Mouse (Mus musculus) spleen, postnatal 4 days (tissue): Measurements from ENCODE around the gene Phtf2.

Source experiments
- DNase-seq, 2 experiments: peaks; one replicate each; pipeline ENCODE4 v3.0.0; 2022; ENCODE audit warnings: low spot score in 2 of 2

Phtf2 gene

DNA sequence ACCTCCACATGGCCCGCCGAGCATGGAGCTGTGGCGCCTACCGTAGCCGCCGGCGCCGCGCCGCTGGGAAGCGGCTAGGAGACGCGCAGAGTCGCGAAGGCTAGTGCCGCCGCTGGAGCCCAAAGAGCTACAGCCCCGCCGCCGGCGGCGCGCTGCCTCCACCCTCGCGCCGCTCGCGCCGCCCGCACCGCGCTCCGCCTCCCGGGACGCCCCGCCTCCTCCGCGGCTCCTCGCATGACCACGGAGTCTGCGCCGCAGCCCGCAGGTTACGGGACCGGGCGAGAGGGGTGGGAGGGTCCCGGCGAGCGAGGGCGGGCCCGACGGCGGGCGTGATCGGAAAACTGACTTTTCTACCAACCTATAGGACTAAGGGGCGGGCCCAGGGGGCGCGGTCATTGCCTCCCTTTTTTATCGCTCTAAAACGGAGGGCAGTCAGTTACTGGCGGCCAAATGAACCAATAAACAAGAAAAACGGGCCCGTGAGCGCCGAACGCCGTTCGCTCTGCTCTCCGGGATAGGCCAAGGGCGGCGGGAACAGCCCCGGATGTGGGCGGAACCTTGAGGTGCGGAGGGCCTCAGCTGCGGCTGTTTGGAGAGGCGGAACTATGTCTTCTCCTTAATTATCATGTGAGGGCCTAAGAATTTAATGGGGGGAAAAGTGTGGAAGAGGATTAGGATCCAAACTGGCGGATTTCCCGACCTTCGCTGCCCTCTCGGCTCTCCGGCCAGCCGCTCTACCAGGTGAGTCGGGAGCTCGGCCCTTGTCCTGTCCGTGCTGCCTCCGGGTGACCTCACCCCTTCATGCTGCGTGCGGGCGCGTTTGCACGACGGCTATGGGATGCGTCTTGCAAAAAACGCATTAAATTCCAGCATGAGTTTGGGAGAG is at the start of gene Phtf2, which contains the start of gene Tmem60:
Phtf2 (minus strand) TSS at position 210 of the 886 bp plus-strand sequence.
Tmem60 (plus strand) TSS at position 277 of the 886 bp plus-strand sequence.
- DNase-seq = peak; percentile 99

DNA sequence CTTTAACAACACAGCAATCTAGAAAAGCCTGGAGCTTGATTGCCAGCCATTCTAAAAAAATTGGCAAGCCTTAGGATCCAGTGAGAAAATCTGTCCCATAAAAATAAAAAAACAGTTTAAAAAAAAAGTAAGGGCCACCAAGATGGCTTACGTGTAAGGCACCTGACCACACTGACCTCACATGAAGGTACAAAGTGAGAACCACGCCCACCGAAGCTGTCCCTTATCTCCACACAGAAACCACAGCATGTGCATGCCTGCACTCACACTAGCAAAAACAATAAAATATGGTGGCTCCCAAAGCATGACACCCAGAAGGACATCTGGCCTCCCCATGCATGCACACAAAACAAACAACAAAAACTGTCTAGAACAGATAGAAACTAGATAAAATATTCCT is 49.4 kb upstream of the Phtf2 start:
- peak in 1 of 2 experiments; percentile 41 for DNase-seq

DNA sequence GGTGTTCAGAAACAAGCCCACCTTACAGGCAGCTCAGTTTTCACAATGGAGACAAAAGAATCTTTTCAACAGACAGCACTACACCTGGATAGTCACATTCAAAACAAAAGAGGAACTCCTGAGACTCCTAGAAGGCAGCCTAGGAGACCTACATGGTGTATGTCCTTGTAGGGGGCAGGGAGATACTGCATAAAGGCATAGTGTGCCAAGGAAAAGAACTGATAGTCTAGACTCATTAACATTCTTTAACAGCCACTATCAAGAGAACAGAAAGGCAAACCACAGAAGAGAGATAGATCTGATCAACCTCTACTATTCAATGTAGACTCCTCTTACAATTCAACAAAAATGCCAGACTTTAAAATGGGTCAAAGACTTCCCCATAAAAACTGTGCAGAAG is 48.5 kb upstream of the Phtf2 start:
- peak in 1 of 2 experiments; percentile 17 for DNase-seq

DNA sequence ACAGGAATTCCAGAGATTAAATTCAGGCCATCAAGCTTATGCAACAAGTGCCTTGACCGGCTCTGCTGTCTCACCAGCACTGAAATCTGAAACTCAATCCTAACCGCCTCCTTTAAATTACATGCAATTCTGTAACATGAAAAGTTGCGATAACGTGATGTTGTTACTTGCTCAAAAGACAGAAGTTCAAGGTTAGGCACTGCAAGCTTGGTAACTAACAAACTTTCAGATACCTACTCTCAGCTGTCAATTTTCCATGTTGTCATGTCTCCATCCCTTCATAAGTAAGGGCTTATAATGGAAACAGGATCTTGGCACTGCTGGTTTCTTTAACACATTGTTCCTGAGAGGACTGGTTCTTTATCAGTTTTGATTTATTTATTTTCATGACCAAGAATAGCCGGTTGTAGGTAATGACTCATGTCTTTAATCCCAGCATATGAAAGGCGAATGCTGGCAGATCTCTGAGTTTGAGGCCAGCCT is 47.8 kb upstream of the Phtf2 start:
- DNase-seq = peak in 1 of 2 experiments; percentile 23

DNA sequence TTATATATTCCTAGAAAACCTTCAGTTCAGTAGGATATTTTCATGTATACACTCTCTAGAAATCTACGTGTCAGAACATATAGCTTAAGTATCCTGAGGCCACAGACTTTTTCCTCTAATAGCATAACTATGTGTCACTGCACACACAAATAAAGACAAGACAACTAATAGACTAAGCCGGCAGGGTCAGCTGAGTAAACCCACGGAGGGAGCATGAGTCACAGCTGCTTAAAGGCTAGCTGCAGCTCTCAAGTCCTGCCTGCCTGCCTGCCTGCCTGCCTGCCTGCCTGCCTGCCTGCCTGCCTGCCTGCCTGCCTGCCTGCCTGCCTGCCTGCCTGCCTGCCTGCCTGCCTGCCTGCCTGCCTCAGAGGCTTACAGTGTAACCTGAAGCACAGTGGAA is 43.5 kb upstream of the Phtf2 start:
- DNase-seq = no peak

DNA sequence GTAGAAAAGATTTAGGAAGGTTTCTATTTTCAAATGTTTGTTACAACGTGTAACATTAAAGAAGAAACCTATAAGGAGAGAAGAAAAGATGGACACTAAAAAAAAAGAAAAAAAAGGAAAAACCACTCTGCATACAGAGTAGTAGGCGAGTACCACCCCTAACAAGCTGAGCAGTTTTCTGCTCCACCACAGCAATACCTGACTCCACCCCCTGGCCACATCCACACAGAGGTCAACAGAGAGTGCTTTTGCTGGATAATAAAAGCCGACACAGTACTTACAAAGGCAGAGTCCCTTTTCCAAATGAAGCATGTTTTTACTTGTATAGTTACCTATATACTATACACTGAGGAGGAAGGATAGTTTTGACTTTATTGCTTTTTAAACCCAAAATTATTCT is 42.7 kb upstream of the Phtf2 start:
- DNase-seq = peak in 1 of 2 experiments; percentile 27

DNA sequence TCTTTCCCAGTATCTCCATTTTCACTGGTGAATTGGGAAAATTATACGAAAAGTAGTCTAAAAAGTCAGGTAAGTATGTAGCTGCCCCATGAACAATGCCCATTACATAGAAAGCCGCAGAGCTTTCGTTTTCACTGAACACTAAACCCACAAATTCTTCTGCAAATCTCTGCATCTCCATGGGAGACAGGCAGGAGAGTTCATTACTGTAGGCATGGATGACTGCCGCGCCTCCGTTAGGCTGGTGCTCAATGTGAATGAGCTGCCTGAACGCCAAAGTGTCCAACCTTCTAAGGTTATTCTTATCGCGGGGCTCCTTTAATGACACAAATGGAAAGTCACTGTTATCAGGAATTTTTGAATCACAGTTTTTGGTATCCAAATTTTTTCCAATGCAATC is 37.6 kb upstream of the Phtf2 start:
- DNase-seq = no peak

DNA sequence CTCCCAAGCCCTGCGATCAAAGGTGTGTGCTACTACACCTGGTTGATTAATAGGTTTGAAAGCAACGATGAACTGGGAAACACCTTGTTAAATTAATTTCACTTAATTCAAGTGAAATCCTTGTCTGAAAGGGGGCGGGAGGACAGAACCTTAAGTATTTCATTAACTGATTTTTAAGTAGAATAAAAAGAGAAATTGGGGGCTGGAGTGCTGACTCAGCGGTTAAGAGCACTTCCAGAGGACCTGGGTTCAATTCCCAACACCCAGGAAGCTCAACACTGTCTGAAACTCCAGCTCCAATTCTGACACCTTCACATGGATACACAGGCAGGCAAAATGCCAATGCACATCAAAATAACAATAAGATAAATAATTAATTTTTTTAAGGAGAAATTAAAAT is 37.0 kb upstream of the Phtf2 start:
- DNase-seq = no peak

DNA sequence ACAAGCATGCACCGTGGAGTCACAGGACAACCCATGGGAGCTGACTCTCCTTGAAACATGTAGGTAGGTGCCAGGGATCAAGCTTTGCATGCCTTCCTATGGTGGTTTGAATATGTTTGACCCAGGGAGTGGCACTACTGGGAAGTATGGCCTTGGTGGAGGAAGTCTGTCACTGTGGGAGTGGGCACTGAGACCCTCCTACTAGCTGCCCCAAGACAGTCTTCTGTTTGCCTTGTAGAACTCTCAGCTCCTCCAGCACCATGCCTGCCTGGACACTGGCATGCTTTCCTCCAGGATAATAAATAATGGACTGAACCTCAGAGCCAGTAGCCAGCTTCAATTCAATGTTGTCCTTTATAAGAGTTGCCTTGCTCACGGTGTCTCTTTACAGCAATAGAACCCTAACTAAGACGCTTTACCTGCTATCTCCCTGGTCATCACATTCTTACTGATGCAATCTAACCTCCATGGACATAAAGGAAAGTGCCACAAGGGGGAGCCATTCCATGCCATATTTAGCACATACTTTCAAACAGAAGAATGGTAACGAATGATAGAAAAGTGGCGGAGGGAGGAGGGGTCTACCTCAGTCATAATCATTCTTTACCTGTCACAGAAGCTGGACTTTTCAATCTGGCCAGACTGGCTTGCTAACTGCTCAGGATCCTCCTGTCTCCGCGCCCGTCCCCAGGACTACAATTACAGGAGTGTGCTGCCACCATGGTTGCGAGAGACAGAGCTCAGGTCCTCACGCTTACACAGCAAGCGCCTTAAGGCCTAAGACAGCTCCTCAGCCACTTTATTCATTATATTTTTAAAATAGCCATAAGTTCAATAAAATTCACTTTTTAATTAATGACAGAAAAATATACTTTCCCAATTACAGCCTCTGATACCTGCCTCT is 31.7 kb upstream of the Phtf2 start:
- peak; percentile 56 to 75 for DNase-seq

DNA sequence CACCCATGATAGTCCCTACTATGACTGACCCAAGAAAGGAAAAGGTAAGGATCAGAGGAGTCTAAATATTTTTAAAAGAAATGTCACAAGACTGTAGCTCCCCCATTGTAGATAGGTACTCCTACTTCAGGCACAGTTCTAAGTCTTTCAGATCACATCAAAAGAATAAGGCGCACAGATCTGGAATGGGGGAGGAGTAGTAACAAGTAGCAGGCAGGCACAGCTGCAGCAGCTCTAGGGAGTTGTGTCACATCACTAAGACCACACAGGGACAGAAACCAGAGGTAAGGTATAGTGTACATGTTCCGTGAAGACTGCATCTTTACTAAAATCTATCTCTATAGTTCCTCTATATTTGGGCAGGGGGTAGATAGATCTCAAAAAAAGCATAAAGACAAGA is 29.8 kb upstream of the Phtf2 start:
- DNase-seq = no peak

DNA sequence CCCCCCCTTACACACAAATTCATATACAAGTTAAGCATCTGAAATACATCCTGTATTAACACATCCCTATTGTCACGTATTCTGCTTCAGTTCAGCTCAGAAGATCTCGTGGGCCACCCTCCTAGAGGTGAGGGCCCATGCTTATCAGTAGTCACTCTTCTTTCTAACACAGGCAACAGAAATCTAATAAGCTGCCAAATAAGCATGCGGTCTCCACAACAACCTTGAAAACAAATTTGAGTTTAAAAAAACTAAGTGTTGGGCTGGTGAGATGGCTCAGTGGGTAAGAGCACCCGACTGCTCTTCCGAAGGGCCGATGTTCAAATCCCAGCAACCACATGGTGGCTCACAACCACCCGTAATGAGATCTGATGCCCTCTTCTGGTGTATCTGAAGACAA is 24.3 kb upstream of the Phtf2 start:
- DNase-seq = no peak

DNA sequence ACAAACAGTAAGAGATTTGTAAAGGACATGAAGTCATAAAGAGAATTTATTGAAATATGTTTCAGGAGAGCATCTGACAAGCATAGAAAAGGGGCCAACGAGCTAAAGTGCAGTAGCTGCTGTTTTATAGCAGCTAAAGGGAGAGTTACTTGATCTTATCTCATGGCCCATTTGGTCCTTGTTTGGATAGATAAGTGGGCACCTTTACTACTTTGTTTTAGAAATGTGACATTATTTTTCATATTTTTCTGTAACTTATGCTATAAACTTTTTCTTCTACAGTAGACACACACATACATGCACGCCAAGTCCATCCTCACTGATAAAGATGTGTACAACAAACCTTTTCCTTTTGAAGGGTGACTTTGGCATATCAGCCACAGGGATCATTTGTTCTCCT is 23.5 kb upstream of the Phtf2 start:
- no peak for DNase-seq

DNA sequence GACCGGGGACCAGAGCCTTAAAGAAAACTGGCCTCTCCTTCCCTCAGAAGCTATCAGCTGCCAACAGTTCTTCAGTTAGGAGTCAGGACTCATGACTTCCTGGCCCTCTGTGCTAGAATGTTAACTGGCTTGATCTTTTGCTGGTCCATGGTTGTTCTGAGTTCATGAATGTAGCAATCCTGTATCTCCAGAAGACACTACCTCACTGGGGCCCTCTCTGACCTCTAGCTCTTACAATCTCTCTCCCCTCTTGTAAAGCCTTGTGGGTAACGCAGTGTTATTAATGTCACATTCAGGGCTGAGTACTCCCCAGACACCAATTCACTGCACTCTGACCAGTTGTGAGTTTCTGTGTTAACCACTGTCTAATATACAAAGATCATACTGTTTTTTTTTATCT is 22.7 kb upstream of the Phtf2 start:
- no peak for DNase-seq

DNA sequence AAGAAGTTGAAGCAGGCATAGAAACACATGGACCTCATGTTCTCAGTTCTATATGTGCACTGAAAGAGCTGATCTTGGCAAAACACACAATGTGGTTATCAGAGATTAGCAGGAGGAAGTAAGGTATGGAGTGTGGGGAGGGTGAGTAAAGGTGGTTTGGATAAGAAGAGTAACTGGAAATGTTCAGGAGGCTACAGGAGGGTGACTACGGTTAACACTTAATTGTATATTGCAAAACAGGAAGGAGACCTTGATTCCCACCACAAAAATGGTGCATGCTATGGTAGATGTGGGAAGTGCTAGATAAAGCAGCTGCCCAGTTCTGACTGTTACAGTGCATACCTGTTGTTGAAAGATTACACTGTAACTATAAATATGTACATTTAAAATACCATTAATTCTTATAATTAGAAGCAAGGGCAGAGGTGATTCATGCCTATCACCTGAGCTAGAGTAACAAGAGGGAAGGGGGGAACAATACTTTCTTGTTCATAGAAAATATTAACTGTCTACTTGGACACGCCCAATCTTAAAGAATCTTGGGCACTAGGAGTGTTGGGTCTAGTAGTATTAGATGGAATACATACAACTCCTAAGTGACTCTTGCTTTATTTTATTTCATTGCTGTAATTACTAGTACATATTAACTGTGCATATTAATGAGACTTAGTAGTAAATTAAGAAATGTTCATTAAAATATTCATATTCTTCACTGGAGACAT is 15.7 kb upstream of the Phtf2 start:
- DNase-seq = no peak

DNA sequence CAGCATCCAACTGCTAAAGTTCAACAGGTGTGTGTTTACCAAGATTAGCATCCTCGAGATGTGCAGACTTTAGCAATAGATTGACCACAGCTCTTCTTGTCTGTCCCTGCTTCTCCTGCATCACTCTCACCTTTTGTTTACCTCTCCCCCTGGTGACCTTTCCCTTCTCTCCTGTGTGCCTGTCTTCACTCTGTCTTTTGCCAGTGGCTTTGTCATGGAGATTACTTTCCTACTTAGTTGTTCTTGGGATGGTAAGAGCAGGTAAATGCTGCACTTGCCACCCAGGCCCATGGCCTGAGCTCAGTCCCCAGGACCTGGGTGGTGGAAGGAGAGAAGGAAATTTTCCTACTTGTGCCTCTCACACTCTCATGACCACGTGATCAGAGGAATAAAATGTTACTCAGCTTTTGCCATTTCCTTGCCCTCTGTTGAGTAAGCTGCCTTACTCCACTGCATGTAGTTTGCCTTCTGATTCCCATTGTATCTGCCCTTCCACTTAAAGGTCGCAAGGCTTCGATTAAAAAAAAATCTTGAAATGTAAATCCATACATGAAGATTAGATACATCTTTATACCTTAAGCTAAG is 2.2 kb upstream of the Phtf2 start:
- no peak for DNase-seq

DNA sequence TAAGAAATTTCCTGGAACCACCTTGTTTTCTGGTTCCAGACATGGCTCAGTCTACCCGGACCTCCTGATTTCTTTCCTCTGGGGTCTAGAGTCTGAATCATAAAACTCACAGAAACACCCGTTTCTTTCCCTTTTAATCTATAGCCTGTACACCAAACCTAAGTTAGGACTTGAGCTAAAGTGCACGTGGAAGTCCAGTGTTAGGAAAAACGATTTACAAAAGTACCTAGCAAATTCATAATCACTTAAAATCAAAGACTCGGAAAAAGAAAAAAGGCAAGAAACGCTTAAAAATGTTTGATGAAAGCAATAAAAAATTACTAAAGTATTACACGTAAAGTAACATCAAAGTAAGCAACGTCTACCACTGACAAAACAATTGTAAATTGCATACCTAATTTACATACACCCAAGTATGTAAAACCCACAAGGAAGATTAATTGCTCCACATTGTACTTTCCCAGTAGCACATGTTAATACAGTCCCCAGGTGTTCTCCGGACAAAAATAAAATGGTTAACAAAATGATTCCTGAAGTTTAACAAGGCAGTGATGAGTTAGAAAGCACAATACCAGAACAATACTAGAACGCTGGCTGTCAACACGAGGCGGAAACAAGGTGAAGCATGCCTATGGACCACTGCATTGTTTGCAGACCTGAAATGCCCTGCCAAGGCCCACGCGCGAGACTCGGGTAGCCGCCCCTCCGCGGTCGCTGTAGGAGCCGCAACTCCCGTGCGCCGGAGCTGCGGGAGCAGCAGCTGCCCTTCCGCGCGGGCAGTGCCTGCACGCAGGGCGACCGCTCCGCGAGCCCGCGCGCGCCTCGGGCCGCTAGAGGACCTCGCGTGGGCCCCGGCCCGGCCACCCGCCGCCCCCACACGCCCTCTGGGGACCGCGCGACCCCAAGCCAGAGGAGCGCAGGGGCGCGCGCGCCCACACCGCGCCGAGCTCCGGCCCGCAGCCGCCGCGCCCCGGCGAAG is 838 bp downstream of the Phtf2 start:
- DNase-seq = peak; percentile 55 to 84

DNA sequence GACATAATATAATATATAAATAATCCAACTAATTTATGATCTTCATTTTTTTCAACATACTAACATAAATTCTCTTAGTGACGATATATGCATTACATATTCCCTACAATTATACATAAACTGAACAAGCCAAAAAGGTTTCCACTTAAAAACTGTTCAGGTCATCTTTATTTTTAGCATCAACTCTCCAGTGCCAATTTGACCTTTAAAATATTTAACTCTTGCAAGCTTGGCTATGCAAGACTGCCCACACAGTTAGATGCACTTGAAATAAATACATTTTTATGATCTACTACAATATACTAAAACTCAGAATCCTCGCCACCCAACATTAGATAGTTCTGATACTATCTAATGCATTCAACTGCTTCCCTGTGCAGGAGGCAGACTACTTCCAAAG is 1.5 kb downstream of the Phtf2 start:
- no peak for DNase-seq

DNA sequence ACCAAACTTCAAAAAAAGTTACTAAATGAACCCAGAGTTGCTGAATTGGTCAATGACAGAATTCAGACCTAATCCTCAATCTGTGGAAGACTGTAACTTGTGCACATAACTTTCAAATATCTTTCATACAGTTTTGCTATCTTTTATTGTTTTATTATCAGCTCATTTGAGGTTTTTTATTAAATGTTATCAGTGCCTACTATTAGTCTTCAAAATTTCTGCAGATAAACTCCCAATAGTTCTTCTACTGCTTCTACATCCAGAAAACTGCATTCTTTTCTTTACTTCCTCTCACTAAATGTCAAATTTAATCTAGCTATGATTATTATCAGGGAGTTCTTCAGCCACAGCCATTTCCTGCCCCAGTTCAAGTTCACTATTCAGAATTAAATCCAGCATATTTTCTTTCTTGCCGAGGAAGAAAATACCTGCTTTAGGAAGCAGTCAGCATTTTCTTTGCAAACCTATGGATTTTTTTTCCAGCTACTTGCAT is 4.9 kb downstream of the Phtf2 start:
- DNase-seq = no peak

DNA sequence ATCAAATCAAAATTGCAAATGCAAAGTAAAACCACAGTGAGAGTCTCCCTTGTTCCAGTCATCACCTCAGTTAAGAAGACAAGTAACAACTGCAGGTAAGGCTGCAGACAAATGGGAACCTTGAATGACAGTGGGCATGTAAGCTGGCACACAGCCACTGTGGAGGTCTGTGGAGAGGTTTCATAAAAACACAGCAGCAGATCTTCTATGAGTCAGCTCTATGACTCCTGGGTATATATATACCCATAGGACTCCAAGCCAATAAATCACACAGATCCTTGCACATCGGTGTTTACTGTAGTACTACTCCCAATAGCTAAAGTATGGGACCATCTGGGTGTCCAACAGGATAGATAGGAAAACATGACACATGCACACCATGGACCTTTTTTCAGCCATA is 8.8 kb downstream of the Phtf2 start:
- no peak for DNase-seq

DNA sequence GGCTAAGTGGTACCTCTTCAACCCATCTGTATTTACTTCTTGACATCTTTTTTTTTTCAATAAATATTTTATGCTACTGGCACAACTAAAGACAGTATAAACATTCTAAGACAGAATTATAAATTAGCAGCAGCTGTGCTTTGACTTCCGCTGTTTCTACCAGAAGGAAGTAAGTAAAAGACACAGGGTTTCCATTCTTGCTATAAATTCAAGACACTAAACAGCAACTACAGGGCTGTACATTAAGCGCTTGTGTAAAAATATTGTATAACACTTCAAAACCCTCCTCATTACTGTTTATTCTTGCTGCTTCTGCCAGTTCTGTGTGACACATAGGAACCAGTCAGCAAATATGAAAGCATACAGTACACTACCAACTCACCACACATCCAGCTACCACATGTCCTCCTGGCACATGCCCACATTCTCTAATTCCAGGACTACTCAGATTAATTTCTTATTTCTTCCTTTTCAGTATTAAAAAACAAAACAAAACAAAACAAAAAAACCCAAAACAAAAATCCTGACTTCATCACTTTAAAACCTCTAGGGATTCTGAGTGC is 16.6 kb downstream of the Phtf2 start:
- DNase-seq = no peak
